Mouse (Mus musculus): Measurements from ENCODE around the gene Scamp1. TPM values are rescaled to one million over a fixed set of nuclear protein-coding genes. Genes with fewer than 3 reads are reported as not detected.
A peak's percentile ranks its signal among the peaks of the same experiment; 100 is the strongest.

The Scamp1 gene
- total RNA-seq, 2 experiments from 2014 or later = 22.4 to 25.9 TPM

DNA sequence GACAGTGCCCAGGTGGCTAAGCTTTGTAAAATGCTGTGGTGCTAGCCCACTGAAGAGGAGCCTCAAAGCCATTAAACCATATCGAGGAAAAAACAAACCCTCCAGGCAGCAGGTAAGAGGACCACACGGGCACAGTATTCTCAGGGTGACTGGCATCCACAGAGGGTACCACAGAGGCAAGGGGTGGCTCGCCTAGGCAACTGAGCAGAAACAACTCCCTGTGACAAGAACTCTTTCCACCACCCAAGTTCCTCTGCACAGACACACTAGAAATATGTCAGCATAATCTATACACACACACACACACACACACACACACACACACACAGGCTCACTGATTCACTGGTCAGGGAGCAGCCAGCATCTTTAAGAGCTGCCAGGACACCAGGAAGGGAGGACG lies 46.2 kb downstream of the Scamp1 start:
- DNase-seq (ENCODE audit: low spot score in 2 of 2) = no peak

DNA sequence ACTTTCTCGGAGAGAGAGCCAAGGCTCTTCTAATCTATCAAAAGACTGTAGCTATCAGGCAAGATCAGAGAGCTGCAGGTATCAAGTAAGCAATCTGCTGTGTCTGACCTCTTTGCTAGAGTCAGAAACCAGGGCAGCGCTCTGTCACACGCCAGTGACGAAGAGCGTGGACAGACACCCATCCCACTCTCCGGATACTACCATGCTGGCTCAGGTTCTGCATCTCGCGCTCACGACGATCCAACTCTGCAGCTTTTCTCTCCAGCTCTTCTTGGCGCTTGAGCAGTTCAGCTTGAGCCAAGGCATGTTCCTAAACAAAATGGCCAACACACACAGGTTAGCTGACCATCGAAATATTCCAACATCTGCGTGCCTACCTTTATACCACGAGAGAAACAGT lies 53.8 kb downstream of the Scamp1 start:
- no peak for DNase-seq (ENCODE audit: low spot score in 2 of 2)

GRCm38 (mm10) chr13:94224717-94225705 lies 60.6 kb downstream of the Scamp1 start:
- no peak for DNase-seq (ENCODE audit: low spot score in 2 of 2)

DNA sequence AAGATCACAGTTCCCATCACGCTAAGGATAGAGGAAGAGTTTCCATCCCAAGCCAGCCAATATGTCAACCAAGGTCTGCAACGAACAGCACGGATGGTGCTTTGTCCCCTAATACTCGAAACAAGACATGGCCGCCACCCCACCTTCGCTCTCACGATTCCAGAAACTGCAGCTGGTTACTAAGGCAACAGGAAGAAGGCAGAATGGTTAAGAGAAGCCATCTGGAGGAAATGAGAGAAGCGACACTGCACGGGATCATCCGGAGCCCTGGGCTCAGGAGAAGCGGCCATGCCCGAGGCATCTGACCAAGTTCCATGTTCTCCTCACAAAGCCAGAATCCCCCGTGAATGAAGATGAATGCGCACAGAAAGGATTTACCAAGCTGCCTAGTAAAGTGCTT lies 62.0 kb downstream of the Scamp1 start:
- no peak for DNase-seq (ENCODE audit: low spot score in 2 of 2)

GRCm38 (mm10) chr13:94212716-94213115 lies 72.9 kb downstream of the Scamp1 start:
- DNase-seq (ENCODE audit: low spot score in 2 of 2) = no peak

DNA sequence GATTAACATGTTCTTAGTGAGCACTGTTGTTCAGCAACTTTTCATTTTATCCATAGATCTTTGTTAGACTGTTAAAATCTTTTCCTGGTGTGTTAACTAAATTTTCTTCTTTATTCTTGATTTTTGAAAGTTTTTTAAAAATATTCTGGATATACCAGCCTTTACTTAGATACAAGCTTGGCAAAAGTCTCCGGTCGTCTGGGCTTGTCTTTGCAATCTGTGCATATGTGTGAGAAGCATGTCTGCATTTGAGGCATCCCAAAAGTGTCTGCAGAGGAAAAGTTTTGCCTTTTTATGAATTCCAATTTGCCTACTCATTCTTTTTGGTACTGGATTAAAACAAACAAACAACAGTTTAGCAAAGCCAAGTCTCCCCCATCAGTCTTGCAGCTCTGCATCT lies 73.5 kb downstream of the Scamp1 start:
- no peak for DNase-seq (ENCODE audit: low spot score in 2 of 2)

DNA sequence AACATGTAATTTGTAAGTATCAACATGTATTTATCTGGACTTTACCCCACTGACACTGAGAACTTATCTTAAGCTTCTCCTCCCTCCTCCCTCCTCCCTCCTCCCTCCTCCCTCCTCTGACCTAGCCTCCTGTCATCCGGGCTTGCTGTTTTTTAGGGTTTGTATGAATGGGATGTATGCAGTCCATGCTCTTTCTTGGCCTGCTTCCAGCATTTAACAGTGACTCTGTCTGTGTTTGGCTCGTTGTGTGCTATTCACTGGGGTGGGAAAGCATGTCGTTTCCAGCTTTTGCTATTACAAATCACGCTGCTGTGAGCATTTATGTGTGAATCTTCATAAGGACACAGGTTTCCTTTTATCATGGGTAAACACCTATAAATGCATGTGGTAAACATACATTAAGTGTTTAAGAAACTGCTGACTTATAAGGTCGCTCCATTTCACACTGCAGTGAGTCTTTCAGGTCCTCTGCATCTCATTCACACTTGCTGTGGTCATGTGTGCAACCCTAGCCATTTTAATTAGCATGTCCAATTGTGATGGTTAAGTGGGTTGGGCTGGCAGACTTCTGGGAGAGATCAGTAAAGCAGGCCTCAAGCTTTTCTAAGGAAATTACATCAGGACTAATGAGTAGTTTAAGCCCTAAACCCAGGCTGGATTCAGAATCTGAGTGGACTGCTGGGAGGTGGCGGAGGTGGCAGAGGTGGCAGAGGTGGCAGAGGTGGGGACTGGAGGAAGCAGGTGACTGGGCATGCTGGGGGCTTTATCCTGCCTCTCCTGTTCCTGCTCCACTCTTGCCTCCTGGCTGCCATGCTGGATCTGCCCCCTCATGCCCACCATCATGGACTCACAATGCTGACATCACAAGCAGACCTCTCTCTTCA lies 74.2 kb downstream of the Scamp1 start:
- DNase-seq (ENCODE audit: low spot score in 2 of 2) = no peak

DNA sequence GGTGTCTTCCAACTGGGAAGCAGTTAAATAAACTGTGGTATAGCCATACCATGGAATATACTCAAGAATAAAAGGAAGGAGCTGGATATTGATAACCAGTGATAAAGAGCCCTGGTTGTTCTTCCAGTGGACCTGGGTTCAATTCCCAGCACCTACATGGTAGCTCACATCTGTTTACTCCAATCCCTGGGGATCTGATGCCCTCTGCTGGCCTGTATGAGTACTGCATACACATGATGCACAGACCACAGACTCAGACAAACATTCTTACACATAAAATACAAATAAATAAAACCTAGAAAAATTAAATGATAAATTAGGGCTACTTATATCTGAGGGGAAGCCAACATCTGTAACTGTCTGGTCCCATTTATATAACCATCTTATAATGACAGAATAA lies 76.8 kb downstream of the Scamp1 start:
- no peak for DNase-seq (ENCODE audit: low spot score in 2 of 2)

DNA sequence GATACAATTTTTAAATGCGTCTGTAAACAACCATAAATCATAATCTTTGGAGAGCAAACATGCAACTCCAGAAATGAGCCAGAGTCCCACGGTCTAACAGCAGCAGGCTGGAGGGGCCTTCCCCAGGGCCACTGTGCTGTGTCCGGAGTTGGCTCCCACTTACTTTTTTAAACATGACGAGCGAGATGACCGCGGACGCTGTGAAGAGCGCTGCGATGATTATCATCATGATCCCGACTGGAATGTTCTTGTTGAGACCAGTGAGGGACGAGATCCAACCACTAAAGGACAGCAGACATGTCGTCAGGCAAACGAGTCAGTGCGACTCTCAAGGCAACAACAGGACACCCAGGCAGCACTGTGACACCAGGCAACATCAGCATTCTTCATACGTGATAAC lies 77.7 kb downstream of the Scamp1 start:
- DNase-seq (ENCODE audit: low spot score in 2 of 2) = no peak

- peak in 1 of 2 experiments; percentile 56 for DNase-seq (ENCODE audit: low spot score in 2 of 2)
These were observed 80.4 kb downstream of the Scamp1 start for GRCm38 (mm10) chr13:94205234-94205633.

DNA sequence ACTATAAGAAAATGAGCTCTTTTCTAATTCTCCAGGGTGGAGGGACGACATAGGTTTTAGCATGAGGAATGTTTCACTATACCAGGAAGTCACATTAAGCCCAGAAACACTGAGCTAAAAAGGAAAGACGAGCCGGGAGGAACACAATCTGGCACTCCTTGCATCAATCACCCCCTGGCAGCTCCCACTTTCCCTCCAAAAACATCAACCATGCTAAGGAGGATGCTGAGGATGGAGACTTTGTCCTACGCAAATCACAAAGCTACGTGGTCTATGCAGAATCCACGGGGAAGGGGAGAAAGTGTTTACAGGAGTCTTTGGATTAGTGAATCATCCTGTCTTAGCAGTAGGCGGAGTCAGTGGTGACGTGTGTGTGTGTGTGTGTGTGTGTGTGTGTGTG lies 85.8 kb downstream of the Scamp1 start:
- DNase-seq (ENCODE audit: low spot score in 2 of 2) = no peak

- DNase-seq (ENCODE audit: low spot score in 2 of 2) = no peak
These were observed 87.0 kb downstream of the Scamp1 start for GRCm38 (mm10) chr13:94198616-94199015.

DNA sequence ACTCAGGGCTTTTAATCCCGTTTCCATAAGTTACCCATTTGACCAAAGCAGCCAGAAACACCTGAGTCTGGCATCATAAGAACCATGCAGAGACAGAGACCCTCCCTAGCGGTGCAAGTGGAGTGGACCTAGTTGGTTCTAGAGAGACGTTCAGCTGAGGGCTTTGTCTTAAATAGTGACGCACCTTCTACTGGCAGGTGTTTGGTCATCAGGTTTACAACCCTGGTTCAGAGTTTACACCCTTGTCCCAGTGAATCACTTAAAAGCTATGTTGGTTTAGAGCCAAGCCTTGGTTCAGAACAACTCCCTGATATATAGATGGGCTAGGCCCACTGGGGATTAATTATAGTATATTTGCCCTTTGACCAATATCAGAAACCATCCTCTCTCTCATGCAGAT lies 92.4 kb downstream of the Scamp1 start:
- DNase-seq (ENCODE audit: low spot score in 2 of 2) = no peak

- DNase-seq (ENCODE audit: low spot score in 2 of 2) = no peak
These were observed 95.3 kb downstream of the Scamp1 start for GRCm38 (mm10) chr13:94190386-94190785.

DNA sequence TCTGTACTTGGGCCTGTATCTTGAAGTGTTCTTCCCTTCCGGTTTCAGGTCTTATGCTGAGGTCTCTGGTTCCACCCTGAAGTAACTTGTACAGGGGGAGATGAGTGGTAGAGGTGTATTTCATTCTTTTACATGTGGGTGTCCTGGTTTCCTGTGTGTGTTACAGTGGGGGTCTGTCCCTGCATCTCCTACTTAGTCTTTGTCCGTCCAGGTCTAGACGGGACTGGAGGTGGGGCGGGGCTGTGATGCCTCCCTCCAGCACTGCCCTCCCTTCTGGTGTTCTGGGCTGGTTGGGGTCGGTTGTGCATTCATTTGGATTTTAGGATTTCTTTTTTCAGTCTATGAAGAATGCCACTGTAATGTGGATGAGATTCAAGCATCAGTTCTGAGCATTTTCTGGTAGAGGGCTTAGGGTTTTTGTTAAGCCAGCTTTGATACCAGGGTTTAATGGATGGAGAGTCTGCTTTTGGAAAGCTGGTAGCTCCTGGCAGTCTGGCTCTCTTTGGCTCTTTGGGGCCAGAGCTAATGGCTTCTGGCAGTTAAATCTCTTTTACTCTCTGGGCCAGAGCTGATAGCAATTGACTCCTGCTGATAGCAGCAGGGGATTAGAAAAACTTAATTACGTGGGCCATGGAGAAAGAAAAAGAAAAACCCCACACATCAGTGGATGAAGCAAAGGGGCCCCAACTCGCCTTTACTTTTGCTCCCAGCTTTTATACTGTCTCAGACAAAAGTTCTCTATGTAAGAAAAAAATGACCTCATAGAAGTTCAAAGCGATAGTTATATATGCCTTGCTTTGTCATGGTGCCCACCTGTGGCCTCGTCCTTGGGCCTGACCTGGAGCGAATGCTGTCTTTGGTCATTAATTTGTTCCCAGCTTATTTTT lies 97.2 kb downstream of the Scamp1 start:
- DNase-seq (ENCODE audit: low spot score in 2 of 2) = no peak

GRCm38 (mm10) chr13:94185631-94186030 lies 100.0 kb downstream of the Scamp1 start:
- no peak for DNase-seq (ENCODE audit: low spot score in 2 of 2)

DNA sequence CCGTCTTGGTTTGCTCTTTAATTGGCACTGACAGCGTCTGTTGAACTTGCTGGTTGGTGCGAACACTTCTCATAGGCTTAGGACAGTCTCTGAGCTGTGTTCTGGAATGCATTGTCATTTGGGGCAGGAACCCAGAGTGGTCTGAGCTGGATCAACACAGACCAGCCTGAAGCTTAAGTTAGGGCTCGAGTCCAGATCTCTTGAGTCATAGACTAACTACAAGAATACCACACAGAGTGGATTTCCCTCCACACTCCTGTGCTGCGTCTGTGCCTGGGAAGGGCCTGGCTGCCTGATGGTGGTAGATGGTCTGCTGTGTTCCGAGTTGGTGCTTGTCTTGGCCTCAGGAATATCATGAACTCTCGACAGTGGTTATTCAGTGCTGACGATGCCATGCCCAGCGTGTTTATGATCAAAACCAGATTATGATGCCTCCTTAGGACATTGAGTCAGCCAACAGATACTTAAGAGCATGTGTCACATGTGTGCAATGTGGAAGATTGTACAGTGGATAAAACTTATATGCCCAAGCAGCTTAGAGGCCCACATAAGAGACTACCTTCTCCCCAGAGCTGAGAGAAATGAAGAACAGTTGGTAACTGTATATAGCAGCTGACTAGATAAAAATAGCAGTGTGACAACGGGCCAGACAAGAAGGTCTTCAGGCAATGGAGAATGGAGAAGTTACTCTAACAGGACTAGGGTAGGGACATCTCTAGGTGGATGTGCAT lies 100.8 kb downstream of the Scamp1 start:
- DNase-seq (ENCODE audit: low spot score in 2 of 2) = no peak

GRCm38 (mm10) chr13:94183372-94184021 lies 102.2 kb downstream of the Scamp1 start:
- DNase-seq (ENCODE audit: low spot score in 2 of 2) = no peak

DNA sequence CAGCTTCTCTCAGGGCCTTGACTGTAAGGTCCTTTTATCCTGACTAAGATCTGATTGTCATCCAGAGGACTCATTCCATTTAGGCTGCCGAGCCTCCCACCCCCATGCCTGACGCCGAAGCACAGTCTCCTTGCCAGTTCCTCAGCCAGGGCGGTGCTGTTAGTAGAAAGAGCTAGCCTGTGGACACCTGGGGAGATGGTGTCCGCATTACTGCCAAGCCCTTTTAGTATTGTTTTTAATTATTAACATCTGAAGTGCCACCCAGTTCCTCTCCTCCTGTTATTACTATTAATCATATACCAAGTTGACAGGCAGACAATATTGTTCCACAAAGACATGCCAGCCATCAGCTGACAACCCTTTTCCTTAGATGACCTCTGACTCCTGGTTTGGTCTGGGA lies 103.6 kb downstream of the Scamp1 start:
- DNase-seq (ENCODE audit: low spot score in 2 of 2) = no peak

Measured in gastrocnemius, postnatal 4 days (tissue).